In genomic region chr2:139582766-139583165, GRCm38 (mm10) we compare ENCODE assay signal across 14 mouse cellular contexts.
A peak's percentile ranks its signal among the peaks of the same experiment; 100 is the strongest.
DNase-seq lines count a peak whose midpoint lies in the region; ATAC-seq and TF ChIP-seq lines count a peak whose summit lies in the region.
"Had no signal": no experiment of that assay in that cellular context is flagged by ENCODE, and none has a peak within 500 bp of the region (broad histone marks: within the 10 kb centered on the region; RNA-seq: fewer than 3 reads in every experiment).

No protein-coding gene starts in this region.

- intact Hi-C loops in heart, postnatal 14 days (cut with DNase I): no loop called here

- peak; percentile 22 for TF ChIP-seq CTCF in heart, postnatal 0 days (IDR thresholded peaks at IDR 0.05; ENCODE audit: low read depth)
- peak; percentile 60 for TF ChIP-seq CTCF in lung, embryonic 14.5 days (IDR thresholded peaks at IDR 0.05; ENCODE audit: low read depth)

- no peak for DNase-seq in heart, postnatal 0 days (ENCODE audit: low spot score)
- no peak for DNase-seq in heart, postnatal 14 days
- DNase-seq in lung, embryonic 14.5 days: peak; percentile 76
- DNase-seq in lung, adult 18-20 months: no peak
- DNase-seq in brain, adult 2 months (ENCODE audit: low read depth, low spot score): peak; percentile 65
- peak; percentile 51 for DNase-seq in cerebellum, postnatal 14 days
- no peak for DNase-seq in urinary bladder, postnatal 36 days (ENCODE audit: low spot score in 2 of 2)
- no peak for DNase-seq in T-cell, adult 2 months (ENCODE audit: low spot score)
- DNase-seq: heart, adult 2 months; kidney, postnatal 14 days; thymus, postnatal 14 days had no signal

- no peak for ATAC-seq in heart, postnatal 0 days (ENCODE audit: insufficient read depth, low read depth)
- ATAC-seq in lung, embryonic 14.5 days (ENCODE audit: insufficient read depth): peak; percentile 40
- ATAC-seq: forebrain, embryonic 15.5 days; hindbrain, embryonic 16.5 days had no signal

- H3K27me3 ChIP-seq in heart, postnatal 0 days (ENCODE audit: control insufficient read depth, insufficient read depth, low read length): no peaks in the 10 kb centered on the region
- no peaks in the 10 kb centered on the region for H3K27me3 ChIP-seq in lung, embryonic 14.5 days (ENCODE audit: insufficient read depth, low read length)
- H3K27me3 ChIP-seq: embryonic facial prominence, embryonic 13.5 days; forebrain, embryonic 15.5 days had no signal

- 46% methylated on average over 6 of the region's 6 CpGs for WGBS in heart, postnatal 0 days
- WGBS in lung, embryonic 14.5 days: 34% methylated on average over 6 of the region's 6 CpGs

- no peak overlapping the region for H3K4me2 ChIP-seq in heart, postnatal 0 days (ENCODE audit: low read depth, low read length)
- no peak overlapping the region for H3K4me2 ChIP-seq in lung, embryonic 14.5 days
- H3K4me2 ChIP-seq: embryonic facial prominence, embryonic 13.5 days; forebrain, embryonic 15.5 days had no signal

- no peak overlapping the region for H3K4me3 ChIP-seq in heart, postnatal 0 days (ENCODE audit: low read depth, low read length)
- H3K4me3 ChIP-seq in lung, embryonic 14.5 days (ENCODE audit: low read depth, low read length): no peak overlapping the region
- H3K4me3 ChIP-seq: embryonic facial prominence, embryonic 13.5 days; forebrain, embryonic 15.5 days; heart, adult 2 months had no signal

- H3K27ac ChIP-seq in heart, postnatal 0 days (ENCODE audit: low read depth): no peak overlapping the region
- no peak overlapping the region for H3K27ac ChIP-seq in lung, embryonic 14.5 days (ENCODE audit: low read depth)
- H3K27ac ChIP-seq: embryonic facial prominence, embryonic 13.5 days; forebrain, embryonic 15.5 days; heart, adult 2 months had no signal

- no peak overlapping the region for H3K9ac ChIP-seq in heart, postnatal 0 days (replicated peaks; ENCODE audit: low read depth, low read length)
- H3K9ac ChIP-seq in lung, embryonic 14.5 days: no peak overlapping the region
- H3K9ac ChIP-seq: embryonic facial prominence, embryonic 13.5 days; forebrain, embryonic 15.5 days had no signal

- no peaks in the 10 kb centered on the region for H3K36me3 ChIP-seq in heart, postnatal 0 days (replicated peaks; ENCODE audit: control insufficient read depth, insufficient read depth, low read length)
- H3K36me3 ChIP-seq in lung, embryonic 14.5 days (ENCODE audit: insufficient read depth): no peaks in the 10 kb centered on the region
- H3K36me3 ChIP-seq: embryonic facial prominence, embryonic 13.5 days; forebrain, embryonic 15.5 days had no signal

- no peak for TF ChIP-seq EP300 in heart, postnatal 0 days (IDR thresholded peaks at IDR 0.05; ENCODE audit: low read depth)

- no peaks in the 10 kb centered on the region for H3K9me3 ChIP-seq in heart, postnatal 0 days (replicated peaks; ENCODE audit: control insufficient read depth, low read length)
- H3K9me3 ChIP-seq in lung, embryonic 14.5 days (ENCODE audit: low read depth, low read length): no peaks in the 10 kb centered on the region
- H3K9me3 ChIP-seq: embryonic facial prominence, embryonic 13.5 days; forebrain, embryonic 15.5 days had no signal

- no peaks in the 10 kb centered on the region for H3K4me1 ChIP-seq in heart, postnatal 0 days (ENCODE audit: control insufficient read depth, insufficient read depth)
- no peaks in the 10 kb centered on the region for H3K4me1 ChIP-seq in lung, embryonic 14.5 days (ENCODE audit: insufficient read depth)
- H3K4me1 ChIP-seq: embryonic facial prominence, embryonic 13.5 days; forebrain, embryonic 15.5 days had no signal

Comparison
In these comparisons a context has a peak if more than half of its experiments do, and no peak if none do; other contexts are left out.
1. DNase-seq: peak in lung, embryonic 14.5 days (single experiment), brain, adult 2 months (single experiment) and cerebellum, postnatal 14 days (2 of 2); none in heart, postnatal 0 days (single experiment), heart, postnatal 14 days (0 of 2), lung, adult 18-20 months (0 of 2), urinary bladder, postnatal 36 days (0 of 2) and T-cell, adult 2 months (single experiment).